Mouse (Mus musculus) urinary bladder, postnatal 14 days (tissue): ENCODE data around the gene Nipal4.

Experiments
- DNase-seq: peaks from one replicate; pipeline ENCODE4 v3.0.0; 2021; ENCODE audit warnings: low spot score

Gene Nipal4

DNA sequence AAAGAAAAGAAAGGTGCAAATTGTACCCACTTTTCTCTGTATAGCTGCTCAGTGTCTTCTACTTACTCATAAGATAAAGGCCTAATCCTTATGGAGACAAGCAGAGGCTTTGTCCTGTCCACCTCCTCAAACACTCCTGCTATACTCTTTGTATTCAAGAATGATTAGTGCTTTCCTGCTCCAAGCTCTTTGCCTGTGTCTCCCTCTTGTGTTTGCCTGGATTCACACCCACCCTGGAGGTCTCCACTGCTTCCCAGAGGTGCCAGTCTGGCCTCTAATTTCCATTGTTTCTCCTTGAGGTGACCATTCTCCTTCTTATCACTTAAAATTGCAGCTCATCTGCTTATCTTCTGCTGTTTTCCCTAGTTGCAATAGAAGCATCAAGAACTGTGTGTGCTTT is 8.8 kb downstream of the Nipal4 start:
- DNase-seq = no peak

DNA sequence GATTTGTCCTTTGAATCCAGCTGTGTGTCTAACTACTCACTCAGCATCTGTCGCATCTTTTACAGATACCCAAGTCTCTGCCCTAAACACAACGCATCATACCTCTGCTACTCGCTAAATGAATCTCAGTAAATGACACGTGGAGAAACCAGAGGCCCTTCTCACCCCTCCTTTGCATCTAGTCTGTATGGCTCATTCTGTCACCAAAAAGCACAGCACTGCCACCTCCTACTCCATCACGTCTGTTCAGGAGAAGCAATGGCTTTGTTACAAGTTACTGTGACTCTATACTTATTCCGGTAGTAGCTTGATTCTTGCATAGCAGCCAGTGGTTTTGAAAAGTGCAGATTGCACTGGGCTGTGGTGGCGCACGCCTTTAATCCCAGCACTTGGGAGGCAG is 9.4 kb downstream of the Nipal4 start:
- DNase-seq = no peak

DNA sequence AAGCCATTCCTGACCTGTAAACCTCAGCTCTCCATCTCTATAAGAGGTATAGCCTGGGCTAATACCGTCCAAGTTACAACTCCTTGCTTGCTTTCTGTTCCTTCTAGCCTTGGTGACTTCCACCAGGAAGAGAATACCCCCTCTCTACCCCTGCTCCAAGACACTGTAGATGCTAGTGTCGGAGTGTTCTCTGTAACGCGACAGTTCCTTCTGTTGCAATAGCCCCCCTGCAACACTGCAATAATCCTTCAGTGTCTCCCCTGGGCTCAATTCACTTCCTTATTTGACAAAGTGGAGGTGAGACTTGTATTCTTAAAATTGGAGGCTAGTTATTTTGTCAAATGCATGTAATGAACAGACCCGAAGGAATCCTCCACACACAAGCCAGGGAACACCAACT is 19.7 kb downstream of the Nipal4 start:
- DNase-seq = no peak

DNA sequence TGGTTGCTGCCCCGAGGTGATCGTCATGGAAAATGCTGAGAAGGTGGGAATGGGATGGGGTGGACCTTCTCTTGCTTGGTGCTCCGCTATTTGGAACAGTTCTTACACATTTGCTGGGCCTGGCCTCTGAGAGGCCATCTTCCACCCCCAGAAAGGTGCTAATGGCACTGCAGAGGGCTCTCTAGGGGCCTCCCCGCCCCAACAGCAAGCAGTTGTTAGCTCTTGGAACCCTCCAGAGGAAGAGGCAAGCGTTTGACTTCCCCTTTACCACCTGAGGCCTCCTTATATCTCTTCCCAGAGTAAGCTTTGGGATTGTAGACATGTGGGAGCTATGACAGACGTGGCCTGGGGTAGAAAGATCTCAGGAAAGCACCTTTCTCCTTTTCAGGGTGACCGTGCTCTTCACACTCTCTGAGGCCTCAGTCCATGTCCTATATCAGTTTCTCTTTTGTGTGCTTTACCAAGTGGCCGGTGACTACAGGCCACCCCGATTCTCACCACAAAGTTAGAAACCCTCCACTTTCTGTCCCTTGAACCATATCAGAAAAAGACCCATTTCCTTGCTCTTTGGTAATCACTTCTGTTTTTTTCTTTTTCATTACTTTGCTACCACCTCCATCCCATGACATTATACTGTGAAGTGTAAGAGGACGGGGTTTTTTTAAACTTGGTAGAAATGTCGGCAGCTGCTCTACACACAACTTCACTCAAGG is 21.0 kb downstream of the Nipal4 start:
- DNase-seq = no peak

DNA sequence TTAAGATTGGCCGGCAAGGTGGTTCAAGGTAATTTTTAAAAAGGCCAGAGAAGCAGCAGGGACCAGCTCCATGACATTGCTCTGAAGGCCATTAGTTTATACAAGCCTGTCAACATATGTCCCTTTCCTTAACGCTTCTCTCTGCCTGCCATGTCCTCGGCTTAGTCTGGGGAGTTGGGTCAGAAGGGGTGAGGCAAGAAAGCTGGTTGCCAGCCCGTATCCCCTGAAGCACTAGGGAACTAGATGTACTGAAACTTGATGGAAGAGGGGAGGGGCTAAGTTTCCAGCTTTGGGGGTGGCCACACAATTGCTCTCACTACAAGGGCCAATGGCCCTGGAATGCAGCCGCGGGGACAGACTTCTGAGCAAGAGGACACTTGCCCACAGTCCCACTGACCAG is 23.0 kb downstream of the Nipal4 start:
- no peak for DNase-seq

GRCm38 (mm10) chr11:46134899-46135298 is 31.4 kb downstream of the Nipal4 start:
- DNase-seq = no peak

DNA sequence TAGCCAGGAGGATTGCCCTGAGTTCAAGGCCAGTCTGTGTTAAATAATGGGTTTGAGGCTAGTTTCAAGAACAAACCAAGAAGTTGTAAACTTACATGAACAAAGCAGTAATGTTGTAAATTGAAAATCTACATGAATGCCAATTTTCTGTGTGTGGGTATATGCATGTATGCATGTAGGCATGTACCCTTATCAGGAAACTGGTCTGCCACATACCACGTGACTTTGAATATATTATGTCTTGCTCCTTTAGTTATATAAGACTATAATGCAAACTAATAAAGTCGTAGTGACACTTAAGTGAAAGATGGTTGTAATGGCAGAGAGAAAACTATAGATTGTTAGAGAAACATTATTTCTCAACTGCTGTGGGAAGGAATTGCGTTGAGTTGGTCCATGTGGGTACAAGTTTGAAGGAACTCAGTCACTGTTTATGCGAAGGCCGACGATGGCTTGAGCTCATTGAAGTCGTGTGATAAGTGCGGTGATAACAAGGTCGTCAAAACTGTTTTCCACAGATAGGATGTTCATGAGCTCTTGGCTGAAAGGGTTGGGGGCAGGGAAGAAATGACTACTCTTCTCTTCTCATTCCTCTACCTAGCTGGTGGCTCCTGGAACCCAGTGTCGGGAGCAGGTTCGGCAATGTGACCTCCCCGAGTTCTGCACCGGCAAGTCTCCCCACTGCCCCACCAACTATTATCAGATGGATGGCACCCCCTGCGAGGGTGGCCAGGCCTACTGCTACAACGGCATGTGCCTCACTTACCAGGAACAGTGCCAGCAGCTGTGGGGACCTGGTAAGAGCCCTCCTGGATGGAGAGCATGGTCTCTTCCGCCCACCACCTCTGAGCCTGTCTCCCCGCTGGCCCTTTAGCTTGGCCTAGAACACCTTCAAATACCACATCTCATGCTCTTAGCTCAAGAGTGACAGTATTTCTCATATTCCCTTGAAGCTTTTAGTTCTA is 35.0 kb downstream of the Nipal4 start:
- DNase-seq = no peak

- peak; percentile 73 for DNase-seq
These were observed 37.8 kb downstream of the Nipal4 start for GRCm38 (mm10) chr11:46128548-46128945.

GRCm38 (mm10) chr11:46127621-46128547 is 38.4 kb downstream of the Nipal4 start:
- peak; percentile 64 for DNase-seq

DNA sequence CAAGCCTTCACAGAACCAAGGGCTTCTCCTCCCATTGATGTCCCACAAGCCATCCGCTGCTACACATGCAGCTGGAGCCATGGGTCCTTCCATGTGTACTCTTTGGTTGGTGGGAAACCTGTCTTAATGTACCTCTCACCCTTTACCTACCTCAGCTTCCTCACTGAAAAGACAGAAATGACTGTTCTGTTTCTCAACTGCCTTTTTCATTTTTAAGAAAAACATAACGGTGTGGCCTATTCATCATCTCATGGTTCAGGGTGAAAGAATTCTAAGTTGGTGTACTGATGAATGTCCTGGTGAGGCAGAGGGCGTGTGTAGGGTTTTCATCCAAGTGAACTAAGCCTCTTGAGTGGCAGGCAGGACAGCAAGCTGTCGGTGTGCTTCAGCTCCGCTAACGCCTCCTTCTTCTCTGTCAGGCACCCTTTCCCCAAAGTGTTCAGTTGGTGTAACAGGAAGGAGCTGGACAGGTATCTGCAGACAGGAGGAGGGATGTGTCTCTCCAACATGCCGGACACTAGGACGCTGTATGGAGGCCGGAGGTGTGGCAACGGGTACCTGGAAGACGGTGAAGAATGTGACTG is 39.4 kb downstream of the Nipal4 start:
- DNase-seq = no peak

GRCm38 (mm10) chr11:46126317-46126716 is 40.0 kb downstream of the Nipal4 start:
- DNase-seq = no peak

DNA sequence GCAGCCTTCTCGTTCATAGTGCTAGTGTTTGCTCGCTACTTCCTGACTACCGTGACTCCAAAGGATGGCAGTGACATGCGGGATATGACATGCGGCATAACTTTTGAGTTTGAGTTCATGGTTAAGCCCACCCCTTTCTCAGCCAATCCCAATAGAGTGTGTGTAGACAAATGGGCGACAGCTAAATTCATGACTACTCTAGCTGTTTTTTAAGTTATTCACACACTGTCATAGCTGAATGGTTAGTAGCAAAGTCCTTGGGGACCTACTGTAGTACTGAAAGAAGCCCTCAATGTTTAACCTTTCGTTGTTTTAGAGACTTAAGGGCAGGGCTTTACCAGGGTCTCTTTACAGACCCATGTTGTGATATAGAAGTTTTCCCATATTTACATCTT is 40.5 kb downstream of the Nipal4 start:
- no peak for DNase-seq

DNA sequence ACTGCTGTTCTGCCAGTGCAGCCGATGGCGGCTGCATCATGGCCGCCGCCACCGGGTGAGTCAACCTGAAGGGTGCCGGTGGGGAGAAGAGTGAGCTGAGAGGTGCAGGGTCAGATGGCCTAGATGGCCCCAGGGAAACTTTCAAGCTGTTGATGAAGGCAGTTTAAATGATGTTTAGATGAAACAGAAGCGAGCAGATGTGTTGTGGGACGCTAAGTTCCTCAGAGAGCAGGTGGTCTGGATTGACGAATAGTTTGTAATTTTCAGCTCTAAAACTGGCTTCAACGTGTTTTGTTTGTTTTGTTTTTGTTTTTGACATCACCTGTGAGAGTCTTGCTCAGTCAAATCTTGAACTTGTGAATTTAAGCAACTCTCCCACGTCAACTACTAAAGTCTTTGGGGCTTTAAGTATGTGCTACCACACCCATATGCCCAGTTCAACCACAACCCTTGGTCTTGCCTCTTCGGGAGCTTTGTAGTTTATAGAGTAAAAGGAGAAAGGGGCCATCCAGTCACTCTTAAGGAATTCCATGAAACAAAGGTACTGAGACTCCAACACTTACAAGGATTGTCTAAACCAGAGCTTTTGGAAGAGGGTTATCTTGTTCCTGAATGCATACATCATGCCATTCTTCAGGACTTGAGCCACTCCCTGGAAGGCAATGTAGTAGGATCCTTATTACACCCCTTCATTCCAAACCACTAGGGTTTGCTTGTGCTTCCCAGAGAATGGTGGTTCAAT is 41.0 kb downstream of the Nipal4 start:
- no peak for DNase-seq

GRCm38 (mm10) chr11:46123328-46123866 is 42.9 kb downstream of the Nipal4 start:
- no peak for DNase-seq

DNA sequence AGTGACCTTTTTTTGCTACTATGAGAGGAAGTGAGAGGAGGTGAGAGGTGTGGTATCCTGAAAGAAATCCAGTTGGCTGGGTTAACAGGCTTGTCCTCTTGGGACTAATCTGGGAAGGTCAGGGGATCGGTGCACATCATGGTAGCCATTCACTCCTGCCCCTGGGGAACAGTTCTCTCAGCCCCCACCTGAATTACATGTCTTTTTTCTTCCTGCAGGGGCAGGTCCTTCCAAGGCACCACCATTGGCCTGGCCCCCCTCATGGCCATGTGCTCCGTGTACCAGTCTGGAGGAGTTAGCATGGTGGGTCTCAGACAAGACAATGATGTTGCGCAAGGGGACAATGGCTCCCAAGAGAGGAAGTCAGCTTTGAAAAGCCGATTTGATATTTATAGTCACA is 43.4 kb downstream of the Nipal4 start:
- DNase-seq = no peak

DNA sequence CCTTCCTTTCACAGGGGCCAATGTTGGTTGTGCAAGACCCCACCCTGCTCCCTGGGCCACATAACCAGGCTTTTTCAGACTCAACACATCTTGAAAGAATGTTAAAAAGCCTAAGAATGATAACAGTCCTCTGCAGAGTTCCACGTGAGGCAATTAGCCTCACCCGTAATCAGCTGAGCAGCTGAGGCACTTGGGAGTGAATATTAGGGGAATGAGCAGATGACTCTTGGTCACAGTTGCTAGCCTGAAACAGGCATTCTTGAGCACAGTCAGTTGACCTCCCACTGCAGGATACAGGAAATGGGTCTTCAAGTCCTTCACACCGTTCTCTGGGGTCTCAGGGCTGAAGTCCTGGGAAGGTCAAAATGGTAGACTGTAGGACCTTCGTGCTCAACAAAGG is 44.6 kb downstream of the Nipal4 start:
- no peak for DNase-seq

- DNase-seq = no peak
These were observed 46.2 kb downstream of the Nipal4 start for GRCm38 (mm10) chr11:46120084-46120483.

DNA sequence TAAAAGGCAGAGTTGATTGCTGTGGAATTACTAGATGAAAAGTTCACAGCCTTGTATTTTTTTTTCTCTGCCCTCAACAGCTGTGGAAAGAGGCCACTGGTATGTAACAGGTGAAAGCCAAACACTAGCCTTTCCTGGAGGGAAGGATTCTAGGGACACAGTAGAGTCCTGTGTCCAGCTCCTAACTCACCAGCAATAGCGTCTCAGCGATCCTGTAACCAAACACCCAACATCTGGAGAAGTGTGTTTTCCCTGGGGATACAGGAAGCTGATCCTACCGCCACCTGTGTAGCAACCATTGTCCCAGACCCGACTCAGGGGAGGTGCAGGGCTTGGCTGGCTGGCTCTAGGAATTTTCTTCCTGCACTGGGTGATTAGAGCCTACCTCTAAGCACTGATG is 46.7 kb downstream of the Nipal4 start:
- DNase-seq = no peak

DNA sequence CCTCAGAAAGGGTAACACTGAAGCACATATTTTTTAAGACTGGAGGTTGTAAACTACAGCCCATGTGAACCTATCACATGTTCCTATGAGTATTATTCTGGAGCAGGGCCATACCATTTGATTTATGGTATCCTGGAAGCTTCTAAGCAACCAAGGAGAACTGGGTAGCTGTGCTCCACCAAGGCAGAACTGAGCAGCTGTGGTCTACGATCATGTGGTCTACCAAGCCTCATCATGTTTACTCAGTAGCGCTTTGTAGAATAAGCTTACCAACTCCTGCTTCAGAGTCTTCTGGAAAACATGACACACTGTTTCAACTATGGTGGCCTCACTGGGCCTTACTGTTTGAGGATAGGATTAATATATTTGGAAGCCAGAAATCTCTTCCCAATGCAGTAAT is 49.8 kb downstream of the Nipal4 start:
- no peak for DNase-seq

DNA sequence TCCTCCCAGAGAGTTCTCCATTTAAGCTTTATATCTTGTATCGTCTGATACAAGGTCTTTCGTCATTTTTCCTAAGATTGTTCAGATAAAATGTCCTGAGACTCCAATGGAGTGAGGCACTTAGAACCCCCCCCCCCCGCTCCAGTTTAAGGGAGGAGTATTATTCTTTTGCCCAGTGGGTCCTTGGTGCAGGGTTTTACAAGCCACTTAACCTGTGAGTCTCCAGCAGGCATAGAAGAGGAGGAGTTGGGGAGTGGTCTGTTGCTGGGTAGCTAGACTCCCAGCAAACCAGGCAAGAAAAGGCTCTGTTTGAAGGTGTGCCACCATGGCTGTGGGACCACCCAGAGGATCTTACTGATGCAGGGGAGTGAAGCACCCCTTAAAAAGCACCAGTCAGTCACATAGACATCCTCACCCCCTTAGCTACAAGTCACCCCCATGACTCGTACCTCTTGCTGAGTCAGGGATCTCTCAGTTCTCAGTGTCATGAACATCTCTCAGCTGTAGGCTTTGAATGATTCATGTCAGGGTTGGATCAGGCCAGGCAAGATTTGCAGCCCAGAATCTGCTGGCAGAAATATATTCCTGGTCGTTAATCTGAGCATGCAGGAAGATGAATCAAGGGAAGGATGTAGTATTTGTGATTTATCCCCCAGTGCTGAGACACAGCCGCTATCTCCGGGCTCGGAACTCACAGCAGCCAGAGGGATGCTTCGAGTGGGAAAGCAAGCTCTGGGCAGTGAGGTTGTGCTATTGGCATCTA is 50.7 kb downstream of the Nipal4 start:
- DNase-seq = peak; percentile 39
